Mouse (Mus musculus) megakaryocyte, embryonic 14.5 days (primary cell): Measurements from ENCODE around the gene Lmo1. TPM values are rescaled to one million over a fixed set of nuclear protein-coding genes. Genes with fewer than 3 reads are reported as not detected.
"Not testable (repeated sequence)": the region's sequence is repeated elsewhere in the genome, so short reads cannot be mapped to it uniquely, and the experiment has no call there.

ENCODE experiments used
- H3K27me3 ChIP-seq: replicated peaks from 2 replicates; pipeline ENCODE3; 2012; ENCODE audit warnings: inconsistent platforms
- H3K36me3 ChIP-seq: replicated peaks from 2 replicates; pipeline ENCODE3; 2012; ENCODE audit warnings: low read length, inconsistent platforms, mixed read lengths
- H3K4me1 ChIP-seq: 2 replicates; pipeline ENCODE4 v1.6.1; 2012; ENCODE audit warnings: inconsistent platforms
- H3K4me3 ChIP-seq: replicated peaks from 2 replicates; pipeline ENCODE3; 2012; ENCODE audit warnings: moderate library complexity, mild to moderate bottlenecking, inconsistent platforms
- H3K9me3 ChIP-seq: 2 replicates; pipeline ENCODE4 v1.6.1; 2012; ENCODE audit warnings: inconsistent platforms
- FLI1 ChIP-seq: IDR thresholded peaks from 2 replicates; pipeline ENCODE4 v1.6.1; 2012; ENCODE audit warnings: low read length, inconsistent platforms, mixed read lengths
- GATA1 ChIP-seq: IDR thresholded peaks from 3 replicates; pipeline ENCODE4 v1.6.1; 2012; ENCODE audit warnings: mixed read lengths, low read length, inconsistent platforms, borderline replicate concordance
- polyA plus RNA-seq: library from polyadenylated mRNA; stranded (reverse); fragments of >175 nt; gene quantifications from 2 replicates; pipeline ENCODE4 v1.2.3, GENCODE M21; 2012; ENCODE audit warnings: low replicate concordance; ENCODE audit not compliant: insufficient read depth

Lmo1 gene
- polyA plus RNA-seq, 1 experiment, result 0.58 TPM

GRCm38 (mm10) chr7:109115929-109116328 lies 59.1 kb downstream of the Lmo1 start:
- Histone ChIP-seq H3K4me3 (no peak overlapping the region), H3K27me3 (peaks cover 38% of the 10 kb centered on the region), H3K4me1 (peaks cover 19% of the 10 kb centered on the region)

DNA sequence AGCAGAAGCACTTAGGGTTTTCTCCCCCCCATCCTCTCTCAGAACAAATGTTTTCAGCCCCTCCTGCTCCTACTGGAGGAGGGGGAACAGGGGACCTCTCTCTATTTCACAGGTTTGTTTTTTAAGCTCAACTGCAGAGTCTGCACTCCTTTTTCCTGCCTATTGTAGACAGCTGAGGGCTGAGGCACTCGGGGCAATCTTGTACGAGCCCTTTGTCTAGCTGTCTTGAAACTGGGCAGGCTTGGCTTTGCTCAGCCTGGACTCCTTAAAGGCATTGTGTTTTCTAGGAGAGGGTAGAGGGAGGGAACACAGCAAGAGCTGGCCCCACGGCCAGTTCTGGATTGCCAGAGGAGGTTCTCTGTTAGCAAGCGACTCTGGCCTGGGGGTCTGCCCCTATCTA lies 59.5 kb downstream of the Lmo1 start:
- Histone ChIP-seq H3K4me1 (peaks cover 21% of the 10 kb centered on the region), H3K27me3 (peaks cover 38% of the 10 kb centered on the region)
- H3K9me3 ChIP-seq, H3K4me3 ChIP-seq, H3K36me3 ChIP-seq: not testable (repeated sequence)

More at GRCm38 (mm10) chr7:109115929-109116328, 59.1 kb downstream of the Lmo1 start:
- Histone ChIP-seq H3K36me3 (no peaks in the 10 kb centered on the region), H3K9me3 (no peaks in the 10 kb centered on the region)
- TF ChIP-seq FLI1 (no peak), GATA1 (no peak)

DNA sequence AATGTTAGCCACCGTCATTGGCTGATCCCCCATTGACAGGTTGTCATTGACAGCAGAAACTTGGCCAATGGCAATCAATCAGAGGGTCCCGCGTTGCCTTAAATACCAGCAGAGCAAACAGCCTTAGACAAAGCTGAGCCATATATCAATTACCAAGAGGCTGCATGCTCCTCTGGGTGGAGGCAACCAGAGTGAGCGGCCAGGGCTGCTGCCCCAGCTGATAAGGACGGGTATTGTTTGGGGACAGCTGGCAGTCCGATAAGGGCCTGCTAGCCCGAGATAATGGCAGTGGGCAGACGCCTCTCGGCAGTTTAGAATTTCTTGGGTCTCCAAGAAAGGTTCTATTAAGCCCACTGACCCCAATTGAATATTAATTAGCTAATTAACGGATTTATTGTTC lies 60.1 kb downstream of the Lmo1 start:
- no peak for TF ChIP-seq FLI1
- no peak; the same call in 2 of the 3 replicates for TF ChIP-seq GATA1
- Histone ChIP-seq H3K4me3 (peak overlapping the region; percentile 53), H3K4me1 (peaks cover 23% of the 10 kb centered on the region), H3K27me3 (peaks cover 38% of the 10 kb centered on the region), H3K36me3 (no peaks in the 10 kb centered on the region), H3K9me3 (no peaks in the 10 kb centered on the region)

GRCm38 (mm10) chr7:109111000-109111399 lies 64.0 kb downstream of the Lmo1 start:
- Histone ChIP-seq H3K4me3 (no peak overlapping the region), H3K36me3 (no peaks in the 10 kb centered on the region), H3K27me3 (peaks cover 28% of the 10 kb centered on the region), H3K9me3 (no peaks in the 10 kb centered on the region), H3K4me1 (peaks cover 22% of the 10 kb centered on the region)
- TF ChIP-seq FLI1 (no peak), GATA1 (no peak)

GRCm38 (mm10) chr7:109104894-109105293 lies 70.1 kb downstream of the Lmo1 start:
- no peaks in the 10 kb centered on the region for H3K36me3 ChIP-seq
- H3K4me3 ChIP-seq, result no peak overlapping the region
- H3K27me3 ChIP-seq, result peaks cover 8% of the 10 kb centered on the region

DNA sequence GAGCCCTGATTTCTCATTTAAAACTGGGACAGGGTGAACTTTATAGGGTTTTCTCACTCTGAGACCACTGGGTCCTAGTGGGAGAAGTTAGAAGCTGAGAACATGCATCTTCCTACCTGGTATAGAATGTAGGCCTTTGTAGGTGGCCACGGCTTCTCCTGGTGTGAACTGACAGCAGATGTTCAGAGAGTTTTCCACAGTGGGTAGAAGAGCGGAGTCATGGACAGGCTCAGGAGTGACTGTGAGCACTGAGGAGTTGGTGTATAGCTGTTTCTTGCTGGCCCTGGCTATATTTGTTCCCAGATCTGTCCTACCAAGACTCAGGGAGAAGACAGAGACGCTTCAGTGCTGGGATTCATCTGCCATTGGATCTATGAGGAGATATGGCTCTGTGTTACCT lies 73.8 kb downstream of the Lmo1 start:
- Histone ChIP-seq H3K9me3 (no peaks in the 10 kb centered on the region), H3K36me3 (no peaks in the 10 kb centered on the region), H3K4me1 (peaks cover 17% of the 10 kb centered on the region), H3K27me3 (peaks cover 10% of the 10 kb centered on the region), H3K4me3 (no peak overlapping the region)
- TF ChIP-seq GATA1 (no peak), FLI1 (no peak)

More at GRCm38 (mm10) chr7:109104894-109105293, 70.1 kb downstream of the Lmo1 start:
- no peak for TF ChIP-seq FLI1
- TF ChIP-seq GATA1, result no peak
- peaks cover 17% of the 10 kb centered on the region for H3K4me1 ChIP-seq
- H3K9me3 ChIP-seq, result no peaks in the 10 kb centered on the region

- Histone ChIP-seq H3K36me3 (no peaks in the 10 kb centered on the region), H3K4me3 (no peak overlapping the region), H3K27me3 (peaks cover 10% of the 10 kb centered on the region), H3K9me3 (peaks cover 8% of the 10 kb centered on the region), H3K4me1 (no peaks in the 10 kb centered on the region)
- no peak for TF ChIP-seq FLI1
- TF ChIP-seq GATA1, result no peak
These were observed 76.6 kb downstream of the Lmo1 start for GRCm38 (mm10) chr7:109098145-109099018.

- Histone ChIP-seq H3K36me3 (no peaks in the 10 kb centered on the region), H3K4me3 (no peak overlapping the region), H3K4me1 (no peaks in the 10 kb centered on the region), H3K9me3 (peaks cover 8% of the 10 kb centered on the region), H3K27me3 (peaks cover 10% of the 10 kb centered on the region)
- TF ChIP-seq FLI1 (no peak), GATA1 (no peak)
These were observed 77.8 kb downstream of the Lmo1 start for GRCm38 (mm10) chr7:109097203-109097602.

GRCm38 (mm10) chr7:109096618-109097017 lies 78.4 kb downstream of the Lmo1 start:
- H3K4me1 ChIP-seq, result no peaks in the 10 kb centered on the region
- no peaks in the 10 kb centered on the region for H3K36me3 ChIP-seq
- H3K9me3 ChIP-seq, result peaks cover 8% of the 10 kb centered on the region
- peaks cover 9% of the 10 kb centered on the region for H3K27me3 ChIP-seq
- no peak overlapping the region for H3K4me3 ChIP-seq
- TF ChIP-seq GATA1, result no peak
- no peak for TF ChIP-seq FLI1

DNA sequence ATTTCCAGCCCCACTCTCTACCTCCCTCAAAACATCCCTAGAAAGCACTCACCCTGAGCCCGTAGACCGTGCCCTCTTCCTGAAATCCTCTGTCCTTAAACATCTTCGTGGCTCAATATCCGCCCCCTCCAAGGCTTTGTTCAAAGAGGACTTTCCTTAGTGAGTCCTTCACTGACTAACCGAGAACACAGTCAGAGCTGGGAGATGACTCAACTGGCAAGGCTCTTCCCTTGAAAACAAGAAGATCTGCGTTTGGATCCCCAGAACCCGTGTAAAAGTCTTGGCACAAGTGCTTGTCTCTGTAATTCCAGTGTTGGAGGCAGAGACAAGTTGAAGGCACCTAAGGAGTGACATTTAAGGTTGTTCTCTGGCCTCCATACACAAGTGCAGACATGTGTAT lies 80.7 kb downstream of the Lmo1 start:
- H3K4me1 ChIP-seq, result no peaks in the 10 kb centered on the region
- H3K9me3 ChIP-seq, result peaks cover 8% of the 10 kb centered on the region
- H3K36me3 ChIP-seq, result no peaks in the 10 kb centered on the region
- no peak overlapping the region for H3K4me3 ChIP-seq
- H3K27me3 ChIP-seq, result no peaks in the 10 kb centered on the region
- TF ChIP-seq GATA1 (no peak), FLI1 (no peak)

- not testable (repeated sequence) for H3K4me3 ChIP-seq, H3K9me3 ChIP-seq, H3K4me1 ChIP-seq, H3K36me3 ChIP-seq, H3K27me3 ChIP-seq
These were observed 83.7 kb downstream of the Lmo1 start for GRCm38 (mm10) chr7:109091316-109091715.
